Mouse (Mus musculus) ES-Bruce4 (cell line): Measurements from ENCODE around the gene Cyb5d1.

Source experiments
- CTCF ChIP-seq: IDR thresholded peaks from one replicate; pipeline ENCODE4 v1.8.1; 2011; ENCODE audit warnings: low read depth, low read length
- EP300 ChIP-seq: IDR thresholded peaks from 2 replicates; pipeline ENCODE4 v1.6.1; 2011; ENCODE audit warnings: low read depth, low read length; ENCODE audit not compliant: insufficient read depth
- POLR2A ChIP-seq: IDR thresholded peaks from one replicate; pipeline ENCODE4 v1.8.1; 2011; ENCODE audit warnings: low read length; ENCODE audit not compliant: insufficient read depth

- TF ChIP-seq POLR2A (peak; percentile 58), CTCF (no peak), EP300 (0 out of 2 replicates have a peak, but pooled peaks have one; percentile 33)
Measured at GRCm38 (mm10) chr11:69398059-69398458, 2.6 kb upstream of the Cyb5d1 start, which contains the start of gene Tmem88.
